Mouse (Mus musculus) MEL (cell line): ENCODE results near the gene Fbll1.

Source experiments
- BHLHE40 ChIP-seq: IDR thresholded peaks from 2 replicates; pipeline ENCODE4 v1.6.1; 2012; ENCODE audit warnings: low read depth, mild to moderate bottlenecking, inconsistent platforms, low read length, improper control_type of control experiment, borderline replicate concordance
- CHD1 ChIP-seq: IDR thresholded peaks from 2 replicates; pipeline ENCODE4 v1.6.1; 2012; ENCODE audit warnings: low read depth, mild to moderate bottlenecking, inconsistent platforms, low read length, improper control_type of control experiment
- CHD2 ChIP-seq: IDR thresholded peaks from 2 replicates; pipeline ENCODE4 v1.6.1; 2011; ENCODE audit warnings: low read length, improper control_type of control experiment
- CTCF ChIP-seq, 3 experiments: IDR thresholded peaks in 2 of 3; conservative IDR thresholded peaks in 1 of 3; 2 replicates each; pipeline ENCODE4 v1.5.1; 2011 to 2012; ENCODE audit warnings: low read length in 3 of 3, low read depth in 2 of 3, mild to moderate bottlenecking in 2 of 3, improper control_type of control experiment in 1 of 3, inconsistent platforms in 1 of 3, mixed read lengths in 1 of 3, moderate library complexity in 1 of 3; ENCODE audit not compliant: control insufficient read depth in 1 of 3, insufficient read depth in 1 of 3, poor library complexity in 1 of 3, severe bottlenecking in 1 of 3
- ELF1 ChIP-seq: IDR thresholded peaks from 2 replicates; pipeline ENCODE4 v1.6.1; 2014; ENCODE audit warnings: low read depth, mild to moderate bottlenecking, inconsistent platforms, low read length, improper control_type of control experiment, moderate library complexity
- HCFC1 ChIP-seq: IDR thresholded peaks from 2 replicates; pipeline ENCODE4 v1.6.1; 2012; ENCODE audit warnings: low read depth, mild to moderate bottlenecking, inconsistent platforms, low read length, improper control_type of control experiment, moderate library complexity
- MEF2A ChIP-seq: IDR thresholded peaks from 2 replicates; pipeline ENCODE4 v1.6.1; 2014; ENCODE audit warnings: low read depth, mild to moderate bottlenecking, inconsistent platforms, low read length, improper control_type of control experiment; ENCODE audit not compliant: poor library complexity, insufficient replicate concordance, severe bottlenecking; ENCODE audit errors: extremely low read depth
- POLR2A ChIP-seq, 2 experiments: IDR thresholded peaks; 2 replicates each; pipeline ENCODE4 v1.6.1; 2011 to 2012; ENCODE audit warnings: low read length in 2 of 2, mild to moderate bottlenecking in 2 of 2, control low read depth in 1 of 2, improper control_type of control experiment in 1 of 2, low read depth in 1 of 2, moderate library complexity in 1 of 2; ENCODE audit not compliant: control insufficient read depth in 1 of 2, insufficient read depth in 1 of 2, poor library complexity in 1 of 2
- RAD21 ChIP-seq: IDR thresholded peaks from 2 replicates; pipeline ENCODE4 v1.6.1; 2011; ENCODE audit warnings: mild to moderate bottlenecking, low read depth, low read length, improper control_type of control experiment
- SIN3A ChIP-seq: IDR thresholded peaks from 2 replicates; pipeline ENCODE4 v1.6.1; 2012; ENCODE audit warnings: low read length, improper control_type of control experiment, inconsistent platforms
- TAL1 ChIP-seq: IDR thresholded peaks from 2 replicates; pipeline ENCODE4 v1.6.1; 2012; ENCODE audit warnings: mild to moderate bottlenecking, inconsistent platforms, low read length, moderate library complexity, mixed read lengths
- ZC3H11A ChIP-seq: IDR thresholded peaks from 2 replicates; pipeline ENCODE4 v1.6.1; 2012; ENCODE audit warnings: low read depth, mild to moderate bottlenecking, inconsistent platforms, low read length, improper control_type of control experiment
- ZKSCAN1 ChIP-seq: IDR thresholded peaks from 2 replicates; pipeline ENCODE4 v1.6.1; 2012; ENCODE audit warnings: low read depth, mild to moderate bottlenecking, inconsistent platforms, low read length, improper control_type of control experiment, moderate library complexity
- ZNF384 ChIP-seq: IDR thresholded peaks from 2 replicates; pipeline ENCODE4 v1.6.1; 2012; ENCODE audit warnings: low read depth, mild to moderate bottlenecking, inconsistent platforms, low read length, improper control_type of control experiment

- TF ChIP-seq ZC3H11A: no peak
- peak; percentile 97 for TF ChIP-seq SIN3A
- TF ChIP-seq POLR2A (IDR thresholded peaks at IDR 0.05; ENCODE audit: control insufficient read depth in 1 of 2, insufficient read depth in 1 of 2, low read depth in 1 of 2, low read length in 2 of 2, poor library complexity in 1 of 2): peak; percentile 91 to 97
- peak; percentile 64; the same call in 1 of the 2 replicates for TF ChIP-seq BHLHE40
- peak; percentile 76 to 96 (median 94) for TF ChIP-seq CTCF (IDR thresholded peaks at IDR 0.05 in 2 of 3, conservative IDR thresholded peaks at IDR 0.05 in 1 of 3; ENCODE audit: control insufficient read depth in 1 of 3, insufficient read depth in 1 of 3, low read depth in 2 of 3, low read length in 3 of 3, poor library complexity in 1 of 3, severe bottlenecking in 1 of 3)
- TF ChIP-seq MEF2A: no peak
- TF ChIP-seq CHD2: no peak
- peak; percentile 10 for TF ChIP-seq RAD21
- TF ChIP-seq TAL1: no peak
- TF ChIP-seq HCFC1: peak; percentile 94
- TF ChIP-seq CHD1: no peak
- TF ChIP-seq ELF1: peak; percentile 90
- peak; percentile 43 for TF ChIP-seq ZNF384
- no peak for TF ChIP-seq ZKSCAN1
Measured at GRCm38 (mm10) chr11:35834022-35834760, 35.5 kb upstream of the Fbll1 start, which contains the start of gene Rars.
